Mouse (Mus musculus): ENCODE data around the gene Tmco5.

Gene Tmco5

DNA sequence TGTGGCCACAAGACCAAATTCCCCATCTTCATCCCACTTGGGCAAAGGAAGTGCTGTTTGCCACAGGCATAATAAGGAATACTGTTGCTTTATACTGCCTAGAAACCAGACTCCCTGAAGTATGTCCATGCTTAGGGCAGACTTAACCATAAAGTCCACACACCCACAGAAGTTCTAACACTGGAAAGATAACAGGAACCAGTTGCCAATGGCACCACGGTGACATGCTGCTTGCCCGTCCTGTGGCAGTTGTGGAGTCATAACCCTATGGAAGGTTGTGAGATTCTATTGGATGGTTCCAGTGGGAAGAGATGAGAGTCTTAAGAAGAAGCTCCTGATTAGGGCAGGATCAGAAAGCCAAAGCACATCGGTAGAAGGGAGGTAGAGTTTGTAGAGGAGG is at the start of gene Tmco5:
Tmco5 (plus strand) TSS at position 301 of the 400 bp plus-strand sequence.
- no peak for DNase-seq

DNA sequence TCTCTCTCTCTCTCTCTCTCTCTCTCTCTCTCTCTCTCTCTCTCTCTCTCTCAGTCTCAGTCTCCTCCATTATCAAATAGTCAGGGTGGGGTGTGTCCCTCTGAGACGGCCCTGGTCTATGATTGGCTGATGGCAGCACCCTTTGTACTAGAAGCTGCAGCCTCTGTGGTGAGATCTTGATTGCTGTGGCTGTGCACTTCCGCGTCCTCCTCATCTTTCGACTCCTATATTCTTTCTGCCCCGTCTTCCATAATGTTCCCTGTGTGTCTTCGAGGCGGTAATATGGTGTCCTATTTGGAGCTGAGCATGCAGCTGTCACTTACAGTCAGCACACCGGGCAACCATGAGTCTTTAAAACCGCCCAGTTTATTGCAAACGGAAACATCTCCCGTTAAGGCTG is 46.6 kb upstream of the Tmco5 start:
- no peak for DNase-seq

DNA sequence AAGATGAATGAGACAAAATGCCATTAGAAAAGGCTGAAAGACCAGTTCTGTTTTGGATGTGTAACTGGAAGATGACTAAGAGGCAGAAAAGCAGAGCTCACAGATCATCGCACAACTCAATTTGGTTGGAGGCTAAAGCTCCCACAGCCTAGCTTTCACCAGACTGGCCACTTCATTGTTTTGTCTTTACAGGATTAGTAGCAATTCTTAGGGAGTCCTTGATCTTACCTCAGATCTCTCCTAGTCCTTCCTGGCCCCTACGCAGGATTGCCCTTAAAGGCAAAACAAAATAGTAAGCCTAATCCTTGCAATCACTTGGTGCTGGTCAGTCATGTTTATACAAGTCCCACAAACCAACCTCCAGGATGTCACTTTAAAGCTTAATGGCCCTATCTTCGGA is 40.7 kb upstream of the Tmco5 start:
- DNase-seq = no peak

DNA sequence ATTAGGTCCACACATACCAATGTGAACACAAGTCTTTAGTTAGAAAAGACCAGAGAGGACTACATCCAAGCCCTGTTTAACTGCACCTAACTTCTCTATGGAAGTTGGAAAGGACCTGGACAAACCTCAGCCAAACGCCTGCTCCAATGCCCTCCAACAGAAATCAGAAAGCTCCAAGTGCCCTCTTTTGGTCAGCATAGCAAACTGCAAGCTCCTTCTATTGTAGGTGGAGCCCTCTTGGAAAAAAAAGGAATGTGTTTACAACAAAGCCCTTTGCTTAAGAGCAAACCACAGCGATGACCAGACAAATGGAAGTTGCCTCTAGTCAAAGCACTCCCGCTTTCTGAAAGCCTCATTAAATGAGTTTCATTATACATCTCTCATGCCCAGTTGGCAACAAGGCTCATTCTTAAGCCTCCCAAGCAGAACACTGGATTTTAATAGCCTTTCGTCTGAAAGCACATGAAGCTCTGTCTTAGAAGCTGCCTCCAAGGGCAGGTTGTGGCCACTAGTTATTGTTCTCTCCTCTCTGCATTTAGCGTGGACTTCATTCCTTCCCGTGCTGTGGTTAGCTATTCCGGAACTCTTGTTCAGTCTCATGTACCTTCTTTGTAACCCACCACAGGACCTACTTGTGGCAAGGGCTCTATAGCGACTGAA is 39.8 kb upstream of the Tmco5 start:
- peak; percentile 7 to 25 for DNase-seq

DNA sequence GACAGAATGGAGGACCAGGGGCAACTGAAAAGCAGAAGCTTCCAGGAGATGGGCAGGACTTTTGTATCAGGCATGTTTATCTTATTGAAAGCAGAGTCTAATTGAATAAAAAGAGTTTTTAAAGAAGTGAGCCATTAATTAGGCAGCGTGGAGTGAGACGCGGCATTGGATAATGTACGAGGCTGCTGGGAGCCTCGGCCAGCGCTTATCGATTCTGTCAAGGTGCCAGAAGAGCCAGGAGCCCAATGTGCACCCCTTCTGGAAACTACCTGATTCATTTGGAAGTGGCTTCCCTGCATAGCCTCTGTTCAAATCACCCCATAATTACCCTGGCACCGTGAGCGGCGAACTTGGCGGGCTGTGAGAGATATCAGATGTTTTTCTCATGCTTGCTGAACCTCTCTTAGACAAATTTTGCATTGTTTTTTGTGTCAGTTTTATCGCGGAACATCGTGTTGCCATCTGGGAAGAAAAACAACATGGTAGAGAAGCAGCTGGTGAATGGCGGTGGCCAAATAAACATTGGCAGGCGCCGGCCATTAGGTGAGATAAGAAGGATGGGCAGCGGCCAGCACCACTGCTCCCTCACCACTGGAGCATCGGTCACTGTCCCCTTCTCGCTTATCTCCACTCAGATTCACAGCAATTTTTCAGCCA is 28.4 kb upstream of the Tmco5 start:
- DNase-seq = no peak

DNA sequence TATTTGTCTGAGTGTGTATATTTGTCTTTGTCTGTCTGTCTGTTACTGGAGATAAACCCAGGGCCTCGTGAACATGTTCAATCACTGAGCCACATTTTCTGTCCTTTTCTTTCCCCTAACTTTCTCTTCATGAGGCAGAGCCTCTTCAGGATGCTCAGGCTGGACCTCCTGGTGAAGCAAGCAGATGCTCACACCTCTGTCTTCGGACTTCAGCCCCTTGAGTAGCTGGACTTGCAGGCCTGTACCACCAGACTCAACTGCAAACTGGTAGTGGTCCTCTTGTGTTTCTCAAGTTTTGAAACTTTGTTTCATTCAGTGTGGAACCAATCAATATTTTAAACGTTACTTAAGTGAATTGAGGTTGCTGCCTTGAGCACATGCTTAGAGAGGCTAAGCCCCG is 27.1 kb upstream of the Tmco5 start:
- DNase-seq = no peak

DNA sequence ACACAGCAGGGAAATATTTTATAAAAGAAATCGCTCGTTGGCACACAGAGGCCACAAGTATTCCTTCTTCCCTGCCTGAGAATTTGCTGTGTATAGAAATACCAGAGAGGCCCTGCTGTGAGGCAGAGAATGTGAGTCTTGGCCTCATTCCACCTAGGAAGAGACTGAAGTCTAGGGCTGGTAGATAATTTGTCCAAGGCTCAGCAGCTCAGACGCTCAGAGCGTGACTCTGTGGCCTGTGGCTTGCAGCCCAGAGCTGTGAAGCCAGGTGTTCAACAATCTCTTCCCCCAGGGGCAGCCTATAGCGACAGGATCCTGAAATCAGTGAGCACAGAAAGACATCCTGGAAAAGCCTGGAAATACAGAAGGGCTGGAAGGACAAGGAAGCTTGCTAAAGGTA is 26.2 kb upstream of the Tmco5 start:
- DNase-seq = peak in 1 of 2 experiments; percentile 6

DNA sequence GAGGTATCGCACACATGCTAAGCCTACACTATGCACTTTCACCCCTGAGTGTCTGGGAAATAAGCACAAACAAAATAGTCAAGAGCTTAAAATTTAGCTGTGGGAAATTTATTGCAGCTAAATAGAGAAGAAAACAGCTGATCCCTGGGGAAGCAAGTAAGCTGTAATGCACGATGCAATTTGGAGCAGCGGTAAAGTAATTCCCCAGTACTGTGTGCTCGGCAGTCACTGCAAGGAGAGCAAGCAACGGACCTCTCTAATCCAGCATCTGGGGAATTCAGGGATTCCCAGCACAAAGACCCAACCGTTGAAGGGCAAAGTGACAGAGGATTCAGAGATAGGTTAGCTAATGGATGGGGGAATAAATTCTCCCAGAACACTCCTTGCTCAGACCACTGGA is 19.8 kb upstream of the Tmco5 start:
- DNase-seq = no peak

DNA sequence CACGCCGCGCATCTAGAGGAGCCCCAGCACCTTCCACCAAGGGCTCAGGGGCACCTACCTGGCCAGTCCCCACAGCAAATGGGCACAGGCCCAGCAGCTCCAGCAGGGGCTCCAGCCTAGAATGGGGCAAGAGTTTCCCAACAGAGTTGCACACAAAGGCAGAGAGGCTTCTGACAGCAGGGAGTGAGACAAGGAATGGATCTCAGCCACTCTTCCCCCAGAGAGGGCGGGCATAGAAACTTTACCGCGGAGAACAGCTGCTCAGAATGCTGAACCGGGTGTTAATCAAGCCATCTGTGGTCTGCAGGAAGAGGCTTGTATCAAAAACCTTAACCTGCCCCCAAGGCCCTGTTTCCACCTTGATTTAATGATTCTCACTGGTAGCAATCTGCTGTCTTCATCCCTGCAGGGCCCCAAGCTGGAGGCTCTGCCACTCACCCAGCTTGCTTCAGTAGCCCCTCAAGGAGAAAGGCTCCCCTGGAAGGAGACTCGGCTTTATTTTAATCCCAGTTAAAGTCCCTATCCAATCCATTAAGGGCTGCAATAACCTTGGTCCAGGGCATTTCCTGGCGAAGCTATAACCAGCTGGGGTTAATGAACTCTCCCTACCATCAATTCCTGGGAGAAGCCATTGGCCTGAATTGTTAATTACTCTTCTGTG is 1.4 kb upstream of the Tmco5 start:
- no peak for DNase-seq

DNA sequence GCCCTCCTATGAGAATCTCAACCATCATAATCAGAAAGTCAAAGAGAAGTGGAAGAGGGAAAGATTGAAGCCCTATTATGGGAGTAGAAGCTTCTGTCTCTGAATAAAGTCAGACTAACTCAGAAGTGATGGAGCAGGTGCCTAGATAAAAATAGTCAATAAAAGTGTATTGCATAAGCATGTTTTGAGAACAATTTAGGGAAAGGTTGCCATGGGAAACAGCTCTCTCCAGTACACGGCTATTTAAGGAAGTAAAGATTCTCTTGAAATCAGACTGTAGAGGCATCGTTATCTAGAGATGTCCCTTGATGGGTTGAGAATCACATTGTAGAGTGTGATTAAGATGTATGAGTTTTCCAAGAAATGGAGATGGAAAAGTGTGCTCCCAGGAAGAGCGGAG is 1.2 kb downstream of the Tmco5 start:
- no peak for DNase-seq

DNA sequence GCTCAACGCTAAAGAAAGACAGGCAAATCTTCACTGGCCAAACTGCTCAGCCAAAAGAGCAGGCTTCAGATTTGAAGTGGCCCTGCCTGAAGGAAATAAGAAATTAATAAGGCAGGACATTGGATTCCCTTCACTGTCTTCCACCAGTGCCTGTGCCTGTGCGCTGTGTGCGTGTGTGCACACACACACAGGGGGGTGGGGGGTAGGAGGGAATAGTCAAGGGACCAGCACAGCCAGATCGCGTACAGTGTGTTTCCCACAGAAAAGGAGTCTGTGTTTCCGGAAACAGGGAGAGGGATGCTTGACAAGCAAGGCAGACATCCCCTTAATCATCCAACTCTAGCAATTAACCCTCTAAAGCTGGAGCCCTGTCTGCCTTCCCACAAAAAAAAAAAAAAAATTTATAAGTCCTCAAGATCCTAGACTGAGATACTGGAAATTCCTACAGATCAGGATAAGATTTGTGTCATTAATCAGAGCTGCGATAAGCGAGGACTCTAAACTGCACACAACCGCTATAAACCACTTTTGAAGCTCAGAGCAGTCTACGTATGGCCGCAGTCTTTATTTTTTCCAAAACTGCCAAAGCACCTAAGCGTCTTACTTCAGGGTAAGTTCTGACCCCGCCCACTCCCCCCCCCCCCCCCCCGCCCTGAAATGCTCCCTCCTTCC is 15.0 kb downstream of the Tmco5 start:
- no peak for DNase-seq

DNA sequence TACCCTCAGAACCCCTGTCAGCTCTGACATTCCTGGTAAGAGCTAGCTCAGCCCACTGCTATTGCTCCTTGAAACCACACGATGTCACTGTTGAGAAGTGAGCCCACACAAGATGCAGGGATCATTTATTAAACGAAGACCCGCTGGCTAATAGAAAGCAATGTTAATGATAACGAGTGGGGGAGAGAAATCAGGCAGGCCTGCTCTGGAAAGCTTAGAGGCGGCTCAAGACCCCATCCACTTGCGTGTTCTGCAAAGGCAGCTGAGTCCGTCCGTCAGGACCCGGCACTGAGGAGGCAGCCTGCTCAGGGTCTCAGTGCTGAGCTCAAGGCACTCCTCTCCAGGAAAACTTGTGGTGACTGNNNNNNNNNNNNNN is 15.5 kb downstream of the Tmco5 start:
- peak; percentile 50 to 52 for DNase-seq

DNA sequence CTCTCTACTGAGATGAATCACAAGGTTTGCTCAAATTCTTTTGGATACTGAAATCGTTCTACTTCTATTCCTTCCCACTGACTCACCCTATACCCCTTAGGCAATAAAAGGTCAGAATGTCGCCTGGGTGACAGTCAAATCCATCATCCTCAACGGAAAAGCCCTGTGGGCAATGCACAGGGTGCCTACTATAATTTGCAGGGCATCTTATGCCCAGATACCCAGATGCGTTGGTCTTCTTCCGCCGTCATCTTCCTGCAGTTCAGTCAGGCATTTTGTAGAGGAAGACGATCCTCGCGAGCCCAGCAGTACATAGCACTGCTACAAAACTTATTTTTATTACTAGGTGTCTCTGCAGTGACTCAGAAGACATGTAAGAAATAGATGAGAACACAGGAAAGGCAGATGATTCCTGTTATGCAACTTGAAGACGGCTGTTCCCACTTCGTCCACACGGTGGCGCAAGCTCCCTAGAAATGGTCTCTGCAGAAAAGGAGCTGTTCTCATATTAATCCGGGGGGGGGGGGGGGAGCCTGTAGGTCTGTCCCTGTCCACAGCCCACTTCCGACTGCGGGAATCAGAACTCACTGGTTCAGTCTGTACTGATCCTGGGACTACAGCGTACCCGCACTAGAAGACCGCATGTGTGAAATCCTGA is 21.3 kb downstream of the Tmco5 start:
- DNase-seq = peak; percentile 90 to 99

DNA sequence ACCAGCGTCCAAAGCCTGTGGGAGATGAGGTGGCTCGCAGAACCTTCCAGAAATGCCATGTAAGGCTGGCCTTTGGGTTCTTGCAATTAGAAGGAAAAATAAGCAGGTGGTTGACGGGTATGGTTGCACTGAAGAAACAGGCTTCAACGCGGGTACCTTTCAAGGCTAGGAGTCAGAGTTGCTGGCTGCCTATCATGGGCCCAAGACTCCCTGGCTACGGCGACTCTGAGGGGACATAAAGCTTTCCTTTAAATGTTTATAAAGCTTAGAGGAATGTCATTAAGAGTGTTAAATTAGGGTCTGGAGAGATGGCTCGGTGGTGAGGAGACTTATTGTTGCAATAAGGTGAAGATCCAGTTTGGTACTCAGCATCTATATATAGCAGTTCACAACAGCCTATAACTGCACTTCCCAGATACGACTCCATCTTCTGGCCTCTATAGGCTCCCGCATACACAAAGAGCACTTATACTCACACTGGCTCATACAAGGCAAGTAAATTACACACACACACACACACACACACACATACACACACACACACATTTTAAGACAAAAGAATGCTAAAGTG is 21.9 kb downstream of the Tmco5 start:
- DNase-seq = no peak

DNA sequence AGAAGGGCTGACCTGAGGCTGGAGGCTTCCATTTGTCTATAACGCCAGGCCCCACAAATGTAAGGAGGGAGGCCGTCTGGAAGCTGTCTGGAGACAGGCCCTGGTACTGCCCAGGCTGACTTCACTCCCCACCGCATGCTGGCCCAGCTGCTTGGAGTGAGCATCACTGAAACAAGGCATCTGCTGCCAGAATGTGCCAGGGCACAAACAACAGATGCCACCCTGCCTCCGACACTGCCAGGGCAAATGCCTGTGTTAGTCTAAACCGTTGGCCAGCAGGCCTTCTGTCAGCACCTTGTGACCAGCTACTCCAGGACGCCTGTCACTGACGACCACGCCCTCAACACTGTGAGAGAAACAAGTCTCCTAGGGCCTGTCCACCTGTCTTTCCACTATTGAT is 29.8 kb downstream of the Tmco5 start:
- peak; percentile 55 to 67 for DNase-seq

DNA sequence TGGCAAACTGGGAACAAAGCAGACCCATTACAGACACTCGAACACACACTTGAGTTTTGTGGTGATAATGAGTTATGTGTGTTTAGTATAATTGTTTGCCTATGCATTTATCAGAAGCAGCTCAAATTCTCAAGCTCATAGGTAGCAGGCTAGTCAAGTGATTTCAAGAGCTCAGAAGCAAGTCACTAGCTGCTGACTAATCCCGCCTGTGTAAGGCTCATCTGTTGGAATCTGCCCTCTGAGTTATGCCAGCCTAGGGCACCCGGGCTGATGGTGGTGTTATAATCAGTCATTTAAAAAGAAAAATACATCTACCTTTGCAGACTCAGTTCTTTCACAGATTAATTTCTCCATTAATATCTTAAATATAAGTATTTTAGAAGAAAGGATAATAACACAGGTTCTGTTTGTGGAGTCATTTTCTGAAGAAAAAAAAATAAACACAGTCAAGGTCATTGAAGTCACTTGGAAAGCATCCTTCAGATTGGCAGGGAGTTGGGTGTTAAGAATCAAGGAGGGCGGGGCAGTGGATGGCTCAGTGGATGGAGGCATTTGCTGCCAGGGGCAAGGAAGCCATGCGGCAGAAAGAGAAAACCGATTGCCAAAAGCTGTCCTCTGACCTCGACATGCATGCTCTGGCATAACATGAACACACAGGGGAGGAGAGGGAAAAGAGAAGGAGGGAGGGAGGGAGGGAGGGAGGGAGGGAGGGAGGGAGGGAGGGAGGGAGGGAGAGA is 34.0 kb downstream of the Tmco5 start:
- DNase-seq = no peak

DNA sequence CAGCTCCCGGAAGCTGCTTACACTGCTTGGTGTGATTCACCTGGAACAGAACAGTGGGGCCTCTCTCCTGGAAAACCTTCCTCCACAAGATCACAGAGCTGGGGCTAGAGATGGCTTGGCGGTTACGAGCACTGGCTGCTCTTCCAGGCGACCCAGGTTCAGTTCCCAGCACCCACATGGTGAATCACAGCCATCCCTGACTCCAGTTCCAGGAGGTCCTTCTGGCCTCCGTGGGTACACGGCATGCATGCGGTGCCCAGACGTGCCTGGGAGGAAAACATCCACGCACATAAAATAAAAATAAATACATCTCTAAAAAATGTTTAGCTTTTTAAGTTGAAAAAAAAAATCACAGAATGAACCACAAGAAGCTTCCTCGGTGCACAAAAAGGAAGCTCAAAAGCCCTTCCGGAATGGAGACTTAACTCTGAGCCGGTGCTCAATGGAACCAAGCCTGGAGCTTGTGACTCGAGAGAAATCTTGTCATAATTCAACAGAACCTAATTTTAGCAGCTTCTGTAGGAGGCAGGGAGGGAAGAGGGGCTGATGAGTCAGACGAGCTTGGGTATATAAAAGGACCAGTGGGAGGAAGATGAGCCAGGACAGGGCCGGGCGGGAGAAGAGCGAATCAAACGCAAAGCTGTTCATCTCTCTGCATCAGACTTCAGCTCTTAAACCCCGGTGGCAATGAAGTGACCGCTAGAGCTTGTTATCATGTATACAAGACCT is 35.4 kb downstream of the Tmco5 start:
- DNase-seq = no peak

DNA sequence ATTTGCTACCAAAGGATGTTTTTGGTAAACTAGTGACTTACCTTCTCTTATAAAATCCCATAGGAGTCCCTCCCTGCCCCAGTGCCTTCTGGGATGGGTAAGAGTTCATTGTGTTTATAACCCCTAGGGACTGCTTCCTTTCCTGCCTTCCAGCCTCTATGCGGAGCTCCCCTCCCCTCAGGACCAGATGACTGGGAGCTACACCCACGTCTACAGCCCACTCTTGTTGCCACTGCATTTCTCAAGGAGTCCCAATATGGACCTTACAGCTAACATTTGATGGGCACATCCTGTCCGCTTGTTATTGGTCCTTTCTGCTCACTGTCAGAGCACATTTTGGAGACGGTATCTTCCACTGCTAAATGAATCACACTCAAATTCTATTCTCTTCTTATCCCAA is 36.1 kb downstream of the Tmco5 start:
- no peak for DNase-seq

DNA sequence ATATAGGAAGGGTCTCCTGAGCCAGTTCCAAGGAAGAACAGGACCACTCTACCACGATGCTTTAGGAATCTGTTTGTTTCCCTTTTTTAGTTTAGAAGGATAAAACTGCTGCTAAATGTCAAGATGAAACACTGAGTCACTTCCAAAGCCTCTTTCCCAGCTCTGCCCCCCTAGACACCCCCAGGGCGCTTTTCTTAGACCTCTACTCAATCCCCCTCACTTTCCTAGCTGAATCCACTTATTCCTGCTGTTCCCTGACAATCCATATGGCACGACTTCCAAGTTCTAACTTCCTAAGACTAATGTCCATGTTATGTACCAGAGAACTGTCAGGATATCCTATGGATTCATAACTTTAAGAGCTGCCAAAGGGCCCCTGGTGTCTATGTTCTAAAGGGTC is 40.1 kb downstream of the Tmco5 start:
- no peak for DNase-seq

DNA sequence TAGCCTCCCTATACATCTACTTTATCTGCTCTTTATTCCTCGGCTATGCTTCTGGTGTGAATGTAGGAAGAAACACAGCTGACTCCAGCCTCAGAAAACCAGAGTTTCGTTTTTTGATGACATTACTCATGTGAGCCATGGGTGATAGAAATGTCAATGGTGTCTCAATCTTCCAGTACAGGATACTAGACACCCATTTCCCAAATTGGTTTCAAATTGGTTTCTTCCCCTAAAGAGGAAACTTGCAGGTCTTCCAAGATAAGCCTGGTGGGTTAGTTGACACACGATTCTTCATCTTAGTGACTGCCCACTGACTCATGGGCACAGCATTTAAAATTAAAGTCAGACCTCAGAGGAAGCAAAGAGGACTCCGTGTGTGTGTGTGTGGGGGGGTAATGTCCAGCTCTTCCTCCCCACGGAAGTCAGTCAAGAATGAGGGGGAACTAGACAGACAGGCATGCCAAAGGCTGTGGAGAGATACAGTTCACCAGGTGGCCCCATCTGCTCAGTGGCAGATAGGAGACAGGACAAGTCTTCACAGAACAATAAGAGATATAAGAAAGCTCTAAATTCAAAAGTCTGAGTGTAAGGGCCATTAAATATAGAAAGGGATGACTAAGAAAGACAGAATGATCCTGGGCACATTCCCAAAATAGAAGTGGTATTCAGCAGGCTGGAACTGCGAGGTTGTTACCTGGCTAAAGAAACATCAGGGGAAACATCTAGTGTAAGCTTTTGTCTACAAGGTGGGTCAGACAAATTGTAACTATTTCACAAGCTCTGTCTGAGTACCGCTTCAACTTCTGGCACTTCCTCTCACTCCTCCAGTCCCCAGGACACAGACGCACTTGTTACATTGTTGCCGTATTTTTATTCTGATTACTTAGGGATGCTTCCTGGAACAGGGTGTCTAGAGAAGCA is 44.3 kb downstream of the Tmco5 start:
- DNase-seq = no peak
